Mouse (Mus musculus): ENCODE data around the gene Arhgap27. TPM values are rescaled to one million over a fixed set of nuclear protein-coding genes. Genes with fewer than 3 reads are reported as not detected.
"Not testable (repeated sequence)": the region's sequence is repeated elsewhere in the genome, so short reads cannot be mapped to it uniquely, and the experiment has no call there.

The Arhgap27 gene
- total RNA-seq, 2 experiments from 2014 or later: 19.0 to 29.3 TPM

GRCm38 (mm10) chr11:103338119-103338518 lies 25.4 kb downstream of the Arhgap27 start:
- no peak for ATAC-seq (replicated peaks; ENCODE audit: poor library complexity, severe bottlenecking)

DNA sequence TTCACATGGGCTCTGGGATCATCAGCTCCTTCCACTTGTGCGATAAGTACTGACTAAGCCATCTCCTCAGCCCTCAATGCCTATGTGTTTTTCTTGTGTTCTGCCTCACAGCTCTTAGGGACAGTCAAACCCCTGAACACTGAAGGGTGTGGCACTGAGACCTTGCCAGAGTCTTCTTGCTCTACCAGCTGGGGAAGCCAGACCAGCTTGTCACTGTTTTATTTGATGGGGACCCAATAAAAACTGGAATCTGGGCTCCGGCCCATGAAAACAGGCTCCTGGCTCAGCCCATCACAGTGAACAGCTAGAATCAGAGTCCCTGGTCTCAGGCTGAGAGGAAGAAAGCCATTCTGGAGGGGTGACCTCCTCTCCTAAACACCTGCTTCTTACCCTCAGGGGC lies 26.3 kb downstream of the Arhgap27 start:
- no peak for ATAC-seq (replicated peaks; ENCODE audit: poor library complexity, severe bottlenecking)

- ATAC-seq (replicated peaks; ENCODE audit: poor library complexity, severe bottlenecking): no peak
Observed at GRCm38 (mm10) chr11:103335561-103335960, 27.9 kb downstream of the Arhgap27 start.

DNA sequence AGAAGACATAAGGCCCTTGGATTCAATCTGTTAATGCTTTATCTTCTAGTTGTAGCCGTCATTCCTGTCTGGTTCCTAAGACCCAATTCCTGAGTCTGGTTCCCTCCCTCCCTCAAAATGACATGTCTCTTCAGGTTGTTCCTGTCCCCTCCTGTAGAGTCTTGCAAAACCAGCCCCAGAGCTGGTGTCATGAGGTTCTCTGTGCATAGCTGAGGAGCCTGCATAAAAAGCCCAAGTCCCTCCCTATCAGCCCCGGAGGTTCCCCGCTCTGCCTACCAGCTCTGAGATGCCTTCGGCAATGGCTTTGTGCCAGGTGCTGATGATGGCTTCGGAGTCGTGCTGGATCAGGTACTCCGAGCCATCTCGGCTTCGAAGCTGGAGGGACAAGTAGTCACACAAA lies 28.6 kb downstream of the Arhgap27 start:
- ATAC-seq (replicated peaks; ENCODE audit: poor library complexity, severe bottlenecking): no peak

DNA sequence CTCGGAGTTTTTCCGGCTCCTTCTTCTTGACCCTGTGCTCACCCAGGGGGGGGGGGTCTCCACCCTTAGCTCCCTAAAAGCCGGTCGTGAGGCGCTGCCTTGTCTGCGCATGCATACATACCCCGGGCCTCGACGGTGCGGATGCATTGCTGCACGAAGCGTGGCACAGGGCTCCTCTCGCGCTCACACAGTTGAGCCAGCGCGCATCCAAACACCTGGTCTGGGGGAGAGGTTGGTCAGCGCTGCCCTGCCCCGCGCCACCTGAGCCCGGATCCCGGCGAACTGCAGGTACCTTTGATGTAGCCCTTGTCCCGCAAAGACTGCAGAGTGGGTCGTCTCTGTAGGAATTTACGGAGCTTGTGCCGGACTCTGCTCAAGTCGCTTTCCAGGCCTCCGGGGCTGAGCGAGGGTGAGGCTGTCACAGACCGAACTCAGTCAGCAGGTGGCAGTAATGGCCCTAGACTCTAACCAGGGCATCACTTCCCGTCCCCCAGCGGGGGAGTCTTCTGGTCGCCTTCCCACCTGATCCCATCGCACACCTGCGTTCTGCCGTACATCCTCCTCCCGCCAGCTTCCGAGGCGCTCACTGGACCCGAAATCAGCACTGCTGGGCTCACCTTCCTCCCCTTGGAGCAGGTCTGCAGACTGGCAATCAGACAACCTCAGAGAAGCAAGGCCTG lies 29.6 kb downstream of the Arhgap27 start:
- ATAC-seq (replicated peaks; ENCODE audit: poor library complexity, severe bottlenecking): no peak

DNA sequence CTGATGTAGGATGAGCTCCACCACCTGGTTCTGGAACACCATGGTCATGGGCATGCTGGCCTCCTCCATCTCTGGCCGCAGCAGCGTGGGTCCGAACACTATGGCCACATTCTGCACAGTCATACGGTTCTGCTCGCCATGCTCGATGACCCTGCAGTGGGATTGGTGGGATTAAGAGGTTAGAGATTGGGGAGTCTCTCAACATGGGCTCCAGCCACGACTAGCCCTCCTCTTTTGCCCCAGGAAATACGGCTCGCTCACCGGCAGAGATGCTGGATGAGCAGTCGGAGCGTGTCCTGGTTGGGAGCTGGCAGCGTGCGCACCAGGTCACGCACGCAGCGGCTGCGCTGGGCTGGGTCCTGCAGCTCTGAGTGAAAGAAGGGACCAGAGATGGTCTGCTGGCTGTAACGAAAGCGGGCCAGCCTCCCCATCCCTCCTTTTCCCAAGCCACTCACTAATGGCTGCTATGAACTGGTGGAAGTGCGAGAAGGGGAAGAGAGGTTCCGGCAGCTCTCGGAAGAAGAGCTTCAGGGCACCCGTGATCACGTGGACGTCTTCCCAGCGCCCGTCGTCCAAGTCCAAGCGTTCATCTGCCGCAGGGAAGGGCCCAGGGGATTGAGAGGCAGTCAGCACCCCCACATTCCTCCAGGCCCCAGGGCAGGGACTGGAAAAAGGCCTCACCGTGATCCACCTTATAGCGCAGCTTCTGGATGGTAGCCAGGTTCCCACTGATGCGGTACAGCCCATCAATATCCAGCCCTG lies 30.4 kb downstream of the Arhgap27 start:
- no peak for ATAC-seq (replicated peaks; ENCODE audit: poor library complexity, severe bottlenecking)

GRCm38 (mm10) chr11:103332186-103332889 lies 31.2 kb downstream of the Arhgap27 start:
- ATAC-seq (replicated peaks; ENCODE audit: poor library complexity, severe bottlenecking): peak; percentile 80

GRCm38 (mm10) chr11:103331502-103332185 lies 31.8 kb downstream of the Arhgap27 start:
- ATAC-seq (replicated peaks; ENCODE audit: poor library complexity, severe bottlenecking): no peak

- no peak for ATAC-seq (replicated peaks; ENCODE audit: poor library complexity, severe bottlenecking)
Observed at GRCm38 (mm10) chr11:103330651-103331319, 32.7 kb downstream of the Arhgap27 start.

DNA sequence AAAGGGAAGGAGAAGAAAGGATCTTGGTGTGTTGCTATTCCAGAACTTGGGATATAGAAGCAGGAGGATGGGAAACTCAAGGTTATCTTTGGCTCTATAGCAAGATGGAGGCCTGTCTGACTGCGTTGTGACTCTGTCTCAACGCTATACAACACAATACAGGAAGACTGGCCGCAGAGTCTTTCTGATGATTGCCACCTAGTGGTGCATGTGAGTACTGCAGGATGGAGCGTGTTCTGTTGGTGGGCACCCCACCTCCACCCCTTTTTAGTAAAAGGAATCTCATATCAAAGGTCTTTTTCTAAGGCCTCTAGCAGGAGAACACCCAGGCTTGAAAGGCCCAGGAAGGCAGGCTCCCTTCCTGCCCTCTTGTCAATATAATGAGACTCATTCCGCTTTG lies 36.5 kb downstream of the Arhgap27 start:
- peak; percentile 65; the same call in 1 of the 2 replicates for ATAC-seq (replicated peaks; ENCODE audit: poor library complexity, severe bottlenecking)

- peak; percentile 75 for ATAC-seq (replicated peaks; ENCODE audit: poor library complexity, severe bottlenecking)
Observed at GRCm38 (mm10) chr11:103325172-103325571, 38.3 kb downstream of the Arhgap27 start.

DNA sequence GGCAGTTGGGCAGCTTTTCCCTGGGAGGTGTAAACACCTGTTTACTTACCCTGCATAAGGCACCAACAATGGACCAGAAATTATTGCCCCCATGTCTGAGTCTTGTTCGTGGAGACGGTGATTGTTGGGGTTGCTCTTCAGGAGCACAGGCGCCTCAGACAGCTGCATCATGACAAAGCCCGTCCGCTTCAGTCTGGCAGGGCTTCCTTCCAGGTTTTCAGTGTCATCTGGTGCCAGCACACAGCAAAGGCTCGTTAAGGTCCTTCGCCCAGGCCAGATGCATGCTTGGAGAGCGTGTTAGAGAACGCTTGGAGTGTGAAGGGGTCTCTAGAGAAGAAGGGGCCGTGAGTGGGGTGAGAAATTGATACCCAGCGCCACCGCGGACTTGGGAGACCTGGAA lies 38.8 kb downstream of the Arhgap27 start:
- ATAC-seq (replicated peaks; ENCODE audit: poor library complexity, severe bottlenecking): no peak

- not testable (repeated sequence) for ATAC-seq (replicated peaks; ENCODE audit: poor library complexity, severe bottlenecking)
Observed at GRCm38 (mm10) chr11:103322832-103323231, 40.7 kb downstream of the Arhgap27 start.

DNA sequence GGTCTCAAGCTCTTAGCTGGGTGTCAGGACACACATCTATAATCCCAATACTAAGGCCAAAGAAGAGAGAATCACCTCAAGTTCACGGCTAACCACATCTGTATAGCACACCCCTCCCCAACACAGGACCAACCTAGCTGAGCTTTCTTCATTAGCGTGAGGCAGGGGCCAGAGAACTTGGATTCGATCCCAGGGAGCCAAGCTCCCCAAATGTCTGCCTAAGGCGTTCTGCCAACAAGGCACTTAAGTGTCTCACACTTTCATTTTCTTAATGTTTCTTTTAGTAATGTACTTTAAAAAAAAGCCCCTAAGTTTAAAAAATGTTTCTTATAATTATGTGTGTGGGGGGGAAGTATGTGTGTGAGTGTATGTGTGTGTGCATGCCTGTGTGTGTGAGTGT lies 42.8 kb downstream of the Arhgap27 start:
- no peak for ATAC-seq (replicated peaks; ENCODE audit: poor library complexity, severe bottlenecking)

- peak; percentile 69 for ATAC-seq (replicated peaks; ENCODE audit: poor library complexity, severe bottlenecking)
Observed at GRCm38 (mm10) chr11:103320196-103320595, 43.3 kb downstream of the Arhgap27 start.

DNA sequence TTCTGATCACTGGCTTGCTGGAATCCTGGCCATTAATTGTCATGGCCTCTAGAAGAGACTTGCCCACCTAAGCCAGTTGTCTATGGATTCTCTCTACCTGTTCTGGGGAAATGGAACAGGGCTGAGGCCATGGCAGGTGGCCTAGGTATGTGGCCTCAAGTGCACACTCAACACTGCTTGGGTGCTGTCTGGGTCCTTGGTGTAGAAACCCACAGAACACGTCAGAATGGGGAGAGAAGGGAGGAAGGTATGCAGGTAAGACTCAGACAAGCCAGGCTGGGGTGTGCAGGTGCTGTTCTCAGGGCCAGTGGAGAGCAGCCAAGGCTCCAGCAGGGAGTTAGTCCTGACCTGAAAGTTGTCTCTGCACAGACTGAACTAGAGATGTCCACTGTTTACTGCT lies 45.5 kb downstream of the Arhgap27 start:
- no peak for ATAC-seq (replicated peaks; ENCODE audit: poor library complexity, severe bottlenecking)

DNA sequence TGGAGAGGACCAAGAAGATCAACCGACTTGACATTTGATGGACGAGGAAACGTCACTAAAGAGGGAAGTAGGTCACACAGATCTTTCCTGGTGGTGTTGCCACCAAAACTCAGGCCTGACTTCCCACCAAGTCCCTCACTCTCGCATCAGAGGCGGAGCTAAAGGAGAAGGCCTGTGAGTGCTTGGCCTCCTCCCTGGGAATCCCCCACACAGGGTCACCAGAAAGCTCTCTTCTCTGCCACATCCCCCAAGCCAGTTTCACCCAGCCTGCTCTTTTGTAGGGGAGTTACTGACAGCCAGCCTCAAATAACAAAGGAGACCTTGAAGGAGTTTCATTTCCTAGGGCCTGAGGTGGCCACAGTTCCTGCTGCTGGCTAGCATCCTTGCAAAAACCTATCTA lies 48.1 kb downstream of the Arhgap27 start:
- ATAC-seq (replicated peaks; ENCODE audit: poor library complexity, severe bottlenecking): peak; percentile 39

DNA sequence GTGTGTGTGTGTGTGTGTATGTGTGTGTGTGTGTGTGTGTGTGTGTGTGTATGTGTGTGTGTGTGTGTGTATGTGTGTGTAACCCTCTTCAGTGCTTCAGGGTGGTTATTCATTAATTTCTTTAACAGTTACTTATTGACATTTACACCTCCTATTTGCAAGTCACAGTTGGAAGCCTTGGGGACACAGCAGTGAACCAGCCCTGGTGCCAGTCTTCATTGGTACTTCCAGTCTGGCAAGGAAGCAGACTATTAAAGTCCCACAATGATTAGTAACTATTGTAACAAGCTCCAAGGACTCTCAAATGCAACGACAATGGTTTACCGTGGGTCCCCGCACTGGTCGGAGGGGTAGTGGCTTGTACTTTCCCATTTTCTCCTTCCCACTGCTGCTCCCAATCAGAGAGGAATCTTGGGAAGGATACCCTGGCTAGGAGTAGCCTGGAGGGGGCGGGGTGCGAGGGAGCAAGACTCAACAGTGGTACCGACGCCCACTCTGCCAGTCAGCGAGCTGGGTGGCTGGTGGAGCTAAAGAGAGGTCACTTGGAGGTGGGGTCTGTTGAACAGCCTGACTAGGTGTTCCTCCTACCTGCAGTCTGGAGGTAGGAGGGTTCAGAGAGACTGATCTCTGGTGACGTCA lies 48.6 kb downstream of the Arhgap27 start:
- ATAC-seq (replicated peaks; ENCODE audit: poor library complexity, severe bottlenecking): peak; percentile 3; the same call in 1 of the 2 replicates

- no peak for ATAC-seq (replicated peaks; ENCODE audit: poor library complexity, severe bottlenecking)
Observed at GRCm38 (mm10) chr11:103313542-103313941, 50.0 kb downstream of the Arhgap27 start.
